Mouse (Mus musculus): ENCODE data around the gene Lyrm9. TPM values are rescaled to one million over a fixed set of nuclear protein-coding genes. Genes with fewer than 3 reads are reported as not detected.

The Lyrm9 gene
- total and polyA plus RNA-seq, 2 experiments from 2014 or later: 30.2 to 49.4 TPM

DNA sequence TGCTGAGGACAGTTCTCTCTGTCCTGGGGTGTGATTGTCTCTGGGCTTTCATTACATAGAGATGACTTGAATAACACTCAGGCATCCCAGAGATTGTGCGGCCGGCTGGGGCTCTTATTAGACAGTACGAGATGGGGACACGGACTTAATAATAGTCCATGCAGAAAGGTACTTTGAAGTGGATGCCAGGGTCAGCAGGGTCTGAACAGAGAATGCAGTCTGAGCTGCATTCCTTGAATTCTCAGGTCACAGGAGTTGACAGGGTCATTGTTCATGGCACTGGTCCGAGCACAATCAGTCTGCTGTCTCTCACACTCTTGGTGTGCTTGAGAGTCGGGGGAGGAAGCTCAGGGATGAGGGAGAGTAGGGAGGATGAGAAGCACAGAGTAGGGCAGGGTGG lies 3.0 kb downstream of the Lyrm9 start:
- Histone ChIP-seq H3K9me3 (ENCODE audit: low read length) (no peaks in the 10 kb centered on the region), H3K27ac (ENCODE audit: low read depth, low read length) (no peak overlapping the region), H3K4me1 (ENCODE audit: insufficient read depth, low read length) (no peaks in the 10 kb centered on the region), H3K9ac (replicated peaks; ENCODE audit: low read length, poor library complexity, severe bottlenecking) (no peak overlapping the region), H3K4me2 (ENCODE audit: low read depth, low read length, poor library complexity, severe bottlenecking) (no peak overlapping the region), H3K27me3 (ENCODE audit: insufficient read depth, low read length) (no peaks in the 10 kb centered on the region), H3K36me3 (ENCODE audit: insufficient read depth, low read length) (no peaks in the 10 kb centered on the region), H3K4me3 (ENCODE audit: low read depth, low read length) (no peak overlapping the region)
- WGBS: 24% methylated on average over 6 of the region's 6 CpGs
- ATAC-seq (ENCODE audit: low FRiP score) (no peak), DNase-seq (ENCODE audit: low spot score) (no peak)
- TF ChIP-seq CTCF (IDR thresholded peaks at IDR 0.05): no peak

DNA sequence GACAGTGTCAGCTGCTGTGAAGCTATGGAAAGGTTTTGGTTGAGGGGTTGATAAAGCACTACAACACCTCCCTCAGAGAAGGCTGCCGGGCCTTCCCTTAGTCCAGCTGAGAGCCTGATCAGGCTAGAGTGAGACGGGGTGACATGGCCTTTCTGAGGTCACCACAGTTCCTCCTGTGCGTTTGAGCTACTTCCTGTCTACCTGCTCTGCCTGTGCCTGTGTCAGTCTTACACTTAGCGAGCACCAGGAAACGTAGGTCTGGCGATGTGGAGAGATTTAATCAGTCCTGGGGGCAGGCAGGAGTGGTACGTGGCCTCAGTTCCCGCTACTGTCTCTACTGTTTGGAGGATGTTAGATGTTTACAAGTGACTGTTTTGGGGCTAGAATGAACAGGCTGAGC lies 3.8 kb downstream of the Lyrm9 start:
- H3K4me1 ChIP-seq (ENCODE audit: insufficient read depth, low read length): no peaks in the 10 kb centered on the region
- DNase-seq (ENCODE audit: low spot score) (no peak), ATAC-seq (ENCODE audit: low FRiP score) (no peak)
- H3K9ac ChIP-seq (replicated peaks; ENCODE audit: low read length, poor library complexity, severe bottlenecking): no peak overlapping the region
- H3K27ac ChIP-seq (ENCODE audit: low read depth, low read length): no peak overlapping the region
- no peaks in the 10 kb centered on the region for H3K27me3 ChIP-seq (ENCODE audit: insufficient read depth, low read length)
- H3K36me3 ChIP-seq (ENCODE audit: insufficient read depth, low read length): no peaks in the 10 kb centered on the region
- H3K4me3 ChIP-seq (ENCODE audit: low read depth, low read length): no peak overlapping the region
- TF ChIP-seq CTCF (IDR thresholded peaks at IDR 0.05): no peak
- H3K4me2 ChIP-seq (ENCODE audit: low read depth, low read length, poor library complexity, severe bottlenecking): no peak overlapping the region
- WGBS: 71% methylated on average over 8 of the region's 8 CpGs
- no peaks in the 10 kb centered on the region for H3K9me3 ChIP-seq (ENCODE audit: low read length)

DNA sequence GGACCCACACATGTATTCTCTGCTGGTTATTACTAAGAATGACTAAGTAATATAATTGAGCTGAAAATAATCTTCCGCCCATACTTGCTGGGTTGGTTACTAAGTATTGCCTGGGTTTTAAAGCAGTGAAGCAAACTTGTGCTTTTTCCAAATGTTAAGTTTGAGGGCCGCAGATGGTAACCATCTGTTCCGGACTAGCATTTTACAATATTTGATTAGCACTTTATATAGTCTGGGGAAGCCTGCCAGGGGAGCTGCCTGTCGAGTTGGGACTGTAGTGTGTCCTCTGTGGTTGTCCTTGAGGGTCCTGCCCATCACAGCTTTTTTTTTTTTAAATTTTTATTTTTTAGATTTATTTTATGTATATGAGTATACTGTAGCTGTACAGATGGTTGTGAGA lies 5.3 kb downstream of the Lyrm9 start:
- ATAC-seq (ENCODE audit: low FRiP score) (no peak), DNase-seq (ENCODE audit: low spot score) (no peak)
- Histone ChIP-seq H3K4me2 (ENCODE audit: low read depth, low read length, poor library complexity, severe bottlenecking) (no peak overlapping the region), H3K9ac (replicated peaks; ENCODE audit: low read length, poor library complexity, severe bottlenecking) (no peak overlapping the region), H3K36me3 (ENCODE audit: insufficient read depth, low read length) (no peaks in the 10 kb centered on the region), H3K9me3 (ENCODE audit: low read length) (no peaks in the 10 kb centered on the region), H3K4me3 (ENCODE audit: low read depth, low read length) (no peak overlapping the region), H3K4me1 (ENCODE audit: insufficient read depth, low read length) (no peaks in the 10 kb centered on the region), H3K27ac (ENCODE audit: low read depth, low read length) (no peak overlapping the region), H3K27me3 (ENCODE audit: insufficient read depth, low read length) (no peaks in the 10 kb centered on the region)
- 73% methylated on average over 4 of the region's 4 CpGs for WGBS
- no peak for TF ChIP-seq CTCF (IDR thresholded peaks at IDR 0.05)

DNA sequence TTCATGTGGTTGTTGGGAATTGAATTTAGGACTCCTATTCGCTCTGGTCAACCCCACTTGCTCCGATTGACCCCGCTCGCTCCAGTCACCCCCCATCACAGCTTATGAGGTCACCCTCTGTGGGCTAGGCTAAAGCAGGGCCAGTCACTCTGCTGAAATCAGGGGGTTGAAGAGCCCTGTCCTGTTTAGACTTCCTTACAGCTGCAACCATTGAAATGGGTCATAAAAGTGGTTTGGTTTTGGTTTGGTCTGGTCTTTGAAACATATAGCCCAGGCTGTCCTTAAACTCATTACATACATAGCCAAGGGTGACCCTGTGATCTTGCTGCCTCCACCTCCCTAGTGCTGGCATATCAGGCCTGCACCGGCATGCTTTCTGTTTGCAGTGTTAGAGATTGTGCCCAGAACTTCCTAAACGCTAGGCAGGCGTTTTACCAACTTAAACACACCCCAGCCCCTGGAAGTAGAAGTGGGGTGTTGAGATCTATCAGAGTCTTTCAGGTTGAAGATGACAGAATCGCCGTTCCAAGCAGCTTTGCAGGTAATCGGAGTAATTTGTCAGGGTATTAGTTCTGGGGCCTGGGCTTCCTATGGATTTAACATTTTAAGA lies 5.8 kb downstream of the Lyrm9 start:
- Histone ChIP-seq H3K9ac (replicated peaks; ENCODE audit: low read length, poor library complexity, severe bottlenecking) (no peak overlapping the region), H3K4me2 (ENCODE audit: low read depth, low read length, poor library complexity, severe bottlenecking) (no peak overlapping the region), H3K27ac (ENCODE audit: low read depth, low read length) (no peak overlapping the region), H3K9me3 (ENCODE audit: low read length) (no peaks in the 10 kb centered on the region), H3K4me3 (ENCODE audit: low read depth, low read length) (no peak overlapping the region), H3K27me3 (ENCODE audit: insufficient read depth, low read length) (no peaks in the 10 kb centered on the region), H3K36me3 (ENCODE audit: insufficient read depth, low read length) (no peaks in the 10 kb centered on the region), H3K4me1 (ENCODE audit: insufficient read depth, low read length) (no peaks in the 10 kb centered on the region)
- no peak for TF ChIP-seq CTCF (IDR thresholded peaks at IDR 0.05)
- no peak for ATAC-seq (ENCODE audit: low FRiP score)
- WGBS: 89% methylated on average over 10 of the region's 10 CpGs
- DNase-seq (ENCODE audit: low spot score): no peak

DNA sequence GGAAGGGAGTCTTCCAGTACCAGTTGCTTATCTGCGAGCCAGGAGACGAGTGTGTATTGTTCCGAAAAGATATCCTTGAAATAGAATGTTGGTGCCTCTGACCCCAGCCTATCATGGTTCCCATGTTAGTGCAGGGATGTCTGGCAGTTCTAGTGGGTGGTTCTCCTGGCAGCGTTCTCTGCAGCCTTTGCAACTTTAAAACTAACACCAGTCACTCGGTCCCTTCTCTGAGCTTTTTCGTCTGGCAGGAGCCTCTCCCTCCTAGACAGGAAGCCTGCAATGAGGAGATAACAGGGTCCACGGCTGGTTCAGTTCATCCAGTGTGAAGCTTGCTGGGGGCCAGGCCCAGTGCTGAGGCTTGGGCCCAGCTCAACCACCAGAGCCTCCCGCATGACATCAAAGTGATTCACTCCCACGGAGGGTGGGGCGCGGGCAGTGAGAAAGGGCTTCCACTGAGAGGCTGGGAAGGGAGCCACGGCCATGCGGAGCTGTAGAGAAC lies 6.5 kb downstream of the Lyrm9 start:
- Histone ChIP-seq H3K9me3 (ENCODE audit: low read length) (no peaks in the 10 kb centered on the region), H3K4me2 (ENCODE audit: low read depth, low read length, poor library complexity, severe bottlenecking) (no peak overlapping the region), H3K27ac (ENCODE audit: low read depth, low read length) (no peak overlapping the region), H3K4me1 (ENCODE audit: insufficient read depth, low read length) (no peaks in the 10 kb centered on the region), H3K27me3 (ENCODE audit: insufficient read depth, low read length) (no peaks in the 10 kb centered on the region), H3K36me3 (ENCODE audit: insufficient read depth, low read length) (no peaks in the 10 kb centered on the region), H3K4me3 (ENCODE audit: low read depth, low read length) (no peak overlapping the region), H3K9ac (replicated peaks; ENCODE audit: low read length, poor library complexity, severe bottlenecking) (no peak overlapping the region)
- ATAC-seq (ENCODE audit: low FRiP score): no peak
- 68% methylated on average over 13 of the region's 13 CpGs for WGBS
- no peak for TF ChIP-seq CTCF (IDR thresholded peaks at IDR 0.05)
- DNase-seq (ENCODE audit: low spot score): no peak

DNA sequence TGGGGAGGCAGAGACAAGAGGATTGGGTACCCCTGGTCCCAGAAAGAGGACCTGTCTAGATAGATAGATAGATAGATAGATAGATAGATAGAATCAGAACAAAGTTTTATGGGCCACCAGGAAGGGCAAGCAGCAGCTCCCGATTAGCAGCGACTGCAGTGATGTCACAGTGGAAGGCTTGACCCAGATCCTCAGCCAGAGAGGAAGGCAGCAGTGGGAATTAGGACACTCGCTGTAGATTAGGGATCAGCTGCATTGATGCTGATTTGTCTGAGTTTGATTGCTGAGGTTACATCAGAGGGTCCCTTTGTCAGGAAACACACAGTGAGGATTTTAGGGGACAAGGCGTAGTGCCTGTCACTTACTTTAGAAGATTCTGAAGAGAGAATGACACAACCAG lies 10.1 kb downstream of the Lyrm9 start:
- Histone ChIP-seq H3K4me3 (ENCODE audit: low read depth, low read length) (no peak overlapping the region), H3K27ac (ENCODE audit: low read depth, low read length) (no peak overlapping the region), H3K27me3 (ENCODE audit: insufficient read depth, low read length) (no peaks in the 10 kb centered on the region), H3K9me3 (ENCODE audit: low read length) (no peaks in the 10 kb centered on the region), H3K36me3 (ENCODE audit: insufficient read depth, low read length) (peaks cover 5% of the 10 kb centered on the region; the same call in 1 of the 2 replicates), H3K4me2 (ENCODE audit: low read depth, low read length, poor library complexity, severe bottlenecking) (no peak overlapping the region), H3K9ac (replicated peaks; ENCODE audit: low read length, poor library complexity, severe bottlenecking) (no peak overlapping the region), H3K4me1 (ENCODE audit: insufficient read depth, low read length) (no peaks in the 10 kb centered on the region)
- no peak for DNase-seq (ENCODE audit: low spot score)
- no peak for ATAC-seq (ENCODE audit: low FRiP score)
- WGBS: 77% methylated on average over 4 of the region's 4 CpGs
- TF ChIP-seq CTCF (IDR thresholded peaks at IDR 0.05): no peak
